Mouse (Mus musculus): ENCODE measurements at regions not wholly inside any gene's neighbourhood (a gene's known extent, or its start where the extent isn't known, plus 50 kb on each side); places are given as distances from the start of the nearest gene placed in this dataset.

DNA sequence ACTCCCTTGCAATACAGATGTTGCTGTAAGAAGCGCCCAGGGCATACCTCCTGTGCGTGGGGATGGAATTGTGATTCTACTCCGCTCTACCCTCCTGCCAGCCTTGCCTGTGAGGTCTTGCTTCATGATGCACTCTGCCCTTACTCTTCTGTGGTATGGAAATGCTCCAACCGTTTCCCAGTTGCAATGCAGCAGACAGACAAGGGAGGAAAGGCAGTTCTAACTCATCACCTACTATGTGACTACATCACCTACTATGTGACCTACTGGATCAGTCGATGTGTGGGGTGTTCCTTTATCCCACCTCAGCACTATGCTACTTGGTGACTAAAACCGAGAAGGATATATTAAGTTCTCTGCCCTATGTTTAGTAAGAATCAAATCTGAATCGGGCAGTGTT, 269.1 kb downstream of the Tcf7l2 start:
- H3K4me2 ChIP-seq (ENCODE audit: low read depth, low read length), result no peak overlapping the region
- H3K9me3 ChIP-seq (replicated peaks; ENCODE audit: control insufficient read depth, low read length), result no peaks in the 10 kb centered on the region
- H3K36me3 ChIP-seq (ENCODE audit: control insufficient read depth, insufficient read depth), result no peaks in the 10 kb centered on the region
- H3K27ac ChIP-seq (ENCODE audit: low read length), result no peak overlapping the region
- WGBS, result 83% methylated on average over 7 of the region's 7 CpGs
- no peaks in the 10 kb centered on the region for H3K4me1 ChIP-seq (ENCODE audit: control insufficient read depth, insufficient read depth, low read length)
- H3K9ac ChIP-seq (ENCODE audit: low read length), result no peak overlapping the region
- no peak overlapping the region for H3K4me3 ChIP-seq (ENCODE audit: low read length)
- no peak for ATAC-seq (replicated peaks; ENCODE audit: extremely low read depth, insufficient read depth, low FRiP score)
- no peaks in the 10 kb centered on the region for H3K27me3 ChIP-seq (ENCODE audit: control insufficient read depth, insufficient read depth, low read length)

DNA sequence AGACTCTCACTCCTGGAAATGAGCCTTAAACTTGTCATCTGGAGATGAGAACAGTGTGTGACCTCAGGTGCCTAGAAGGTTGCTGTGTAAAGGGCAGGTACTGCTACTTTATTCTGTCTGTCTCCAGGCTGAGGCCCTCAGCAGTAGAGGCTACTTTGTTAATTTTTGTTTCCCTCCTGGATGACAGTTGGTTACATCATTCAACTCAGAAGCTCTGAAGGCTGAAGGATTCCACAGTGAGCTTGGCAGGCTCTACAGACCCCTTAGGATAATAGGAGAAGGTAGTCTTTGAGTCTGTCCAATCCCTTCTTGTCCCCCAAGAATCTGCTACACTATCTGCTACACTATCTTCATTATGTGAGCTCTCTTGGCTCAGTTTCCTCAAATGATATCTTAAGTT, 269.7 kb downstream of the Tcf7l2 start:
- Histone ChIP-seq H3K9me3 (replicated peaks; ENCODE audit: control insufficient read depth, low read length) (no peaks in the 10 kb centered on the region), H3K4me2 (ENCODE audit: low read depth, low read length) (no peak overlapping the region), H3K9ac (ENCODE audit: low read length) (no peak overlapping the region), H3K36me3 (ENCODE audit: control insufficient read depth, insufficient read depth) (no peaks in the 10 kb centered on the region), H3K4me1 (ENCODE audit: control insufficient read depth, insufficient read depth, low read length) (no peaks in the 10 kb centered on the region), H3K27ac (ENCODE audit: low read length) (no peak overlapping the region), H3K4me3 (ENCODE audit: low read length) (no peak overlapping the region), H3K27me3 (ENCODE audit: control insufficient read depth, insufficient read depth, low read length) (no peaks in the 10 kb centered on the region)
- no peak for ATAC-seq (replicated peaks; ENCODE audit: extremely low read depth, insufficient read depth, low FRiP score)

DNA sequence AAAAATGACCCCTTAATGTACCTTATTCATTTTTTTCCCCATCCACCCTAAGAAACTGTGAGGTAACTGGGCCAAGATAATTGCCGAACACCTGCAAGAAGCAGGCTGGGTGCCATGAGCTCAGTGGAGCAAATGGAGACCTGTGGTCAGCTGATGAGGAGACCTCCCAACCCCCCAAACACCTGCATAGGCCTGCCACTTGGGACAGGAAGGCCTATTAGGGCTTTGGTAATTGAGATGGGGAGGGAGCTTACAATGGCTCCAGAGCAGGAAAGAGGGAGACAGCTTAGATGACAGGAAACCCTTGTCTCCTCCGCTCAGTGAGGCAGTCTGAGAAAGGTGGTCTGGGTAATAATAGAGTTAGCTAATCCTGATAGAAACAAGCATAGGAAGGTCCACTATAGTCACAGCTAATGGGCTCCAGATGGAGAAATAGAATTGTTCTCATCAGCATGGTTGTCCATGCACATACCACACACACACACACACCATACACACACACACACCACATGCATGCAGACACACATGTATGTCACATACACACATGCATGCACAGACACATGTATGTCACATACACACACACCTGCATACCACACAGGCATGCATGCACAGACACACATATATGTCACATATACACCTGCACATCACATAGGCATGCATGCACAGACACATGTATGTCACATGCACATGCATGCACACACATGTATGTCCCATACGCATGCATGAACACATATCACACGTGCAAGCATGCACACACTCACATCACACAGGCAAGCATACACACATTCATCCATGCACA, 270.2 kb upstream of the Habp2 start:
- no peak overlapping the region for H3K4me2 ChIP-seq (ENCODE audit: low read depth, low read length)
- 70% methylated on average over 4 of the region's 4 CpGs for WGBS
- no peaks in the 10 kb centered on the region for H3K36me3 ChIP-seq (ENCODE audit: control insufficient read depth, insufficient read depth)
- no peaks in the 10 kb centered on the region for H3K4me1 ChIP-seq (ENCODE audit: control insufficient read depth, insufficient read depth, low read length)
- H3K27me3 ChIP-seq (ENCODE audit: control insufficient read depth, insufficient read depth, low read length), result no peaks in the 10 kb centered on the region
- no peak overlapping the region for H3K27ac ChIP-seq (ENCODE audit: low read length)
- no peaks in the 10 kb centered on the region for H3K9me3 ChIP-seq (replicated peaks; ENCODE audit: control insufficient read depth, low read length)
- no peak overlapping the region for H3K9ac ChIP-seq (ENCODE audit: low read length)
- H3K4me3 ChIP-seq (ENCODE audit: low read length), result no peak overlapping the region
- no peak for ATAC-seq (replicated peaks; ENCODE audit: extremely low read depth, insufficient read depth, low FRiP score)

DNA sequence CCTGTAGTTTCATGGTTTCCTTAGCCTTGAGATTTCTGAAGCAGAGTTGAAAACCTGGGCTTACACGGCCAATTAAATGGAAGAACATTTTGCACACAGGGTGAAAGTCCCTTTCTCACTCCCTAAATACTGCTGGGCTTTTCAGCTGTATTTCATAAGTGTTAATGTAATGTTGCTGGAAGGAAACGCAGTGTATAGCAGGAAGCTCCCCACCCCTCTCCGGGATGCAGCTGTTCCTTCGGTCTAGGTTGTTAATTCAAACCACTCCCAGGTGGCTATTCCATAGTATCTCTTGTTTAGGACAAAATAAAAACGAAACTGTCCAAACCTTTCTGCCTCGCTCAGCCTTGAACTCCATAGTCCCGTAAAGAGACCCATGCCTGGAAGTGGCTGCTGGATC, 269.4 kb upstream of the Habp2 start:
- H3K4me2 ChIP-seq (ENCODE audit: low read depth, low read length), result peak overlapping the region; percentile 16; the same call in 1 of the 2 replicates
- no peaks in the 10 kb centered on the region for H3K36me3 ChIP-seq (ENCODE audit: control insufficient read depth, insufficient read depth)
- WGBS, result 69% methylated on average over 7 of the region's 7 CpGs
- no peak for ATAC-seq (replicated peaks; ENCODE audit: extremely low read depth, insufficient read depth, low FRiP score)
- H3K9ac ChIP-seq (ENCODE audit: low read length), result no peak overlapping the region
- no peak overlapping the region for H3K27ac ChIP-seq (ENCODE audit: low read length)
- no peaks in the 10 kb centered on the region for H3K9me3 ChIP-seq (replicated peaks; ENCODE audit: control insufficient read depth, low read length)
- H3K27me3 ChIP-seq (ENCODE audit: control insufficient read depth, insufficient read depth, low read length), result no peaks in the 10 kb centered on the region
- no peaks in the 10 kb centered on the region for H3K4me1 ChIP-seq (ENCODE audit: control insufficient read depth, insufficient read depth, low read length)
- no peak overlapping the region for H3K4me3 ChIP-seq (ENCODE audit: low read length)

DNA sequence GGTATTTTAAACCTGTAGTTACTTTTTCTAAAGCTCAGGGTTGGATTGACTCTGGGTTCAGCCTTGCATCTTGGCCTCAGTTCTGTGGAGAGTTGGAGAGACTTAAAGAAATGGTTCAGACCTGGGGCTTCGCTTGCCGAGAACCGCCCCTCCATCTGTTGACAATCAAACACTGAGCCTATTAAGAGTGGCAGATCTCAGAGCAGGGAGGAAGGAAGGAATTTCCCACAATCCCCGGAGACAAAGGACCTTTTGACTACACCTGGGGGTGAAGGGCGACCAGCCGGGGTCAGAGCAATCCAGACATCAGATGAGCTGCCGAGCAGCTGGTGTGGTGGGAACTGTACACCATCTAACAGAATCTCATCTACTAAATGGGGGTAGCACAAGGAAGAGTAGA, 267.8 kb upstream of the Habp2 start:
- no peak for ATAC-seq (replicated peaks; ENCODE audit: extremely low read depth, insufficient read depth, low FRiP score)

DNA sequence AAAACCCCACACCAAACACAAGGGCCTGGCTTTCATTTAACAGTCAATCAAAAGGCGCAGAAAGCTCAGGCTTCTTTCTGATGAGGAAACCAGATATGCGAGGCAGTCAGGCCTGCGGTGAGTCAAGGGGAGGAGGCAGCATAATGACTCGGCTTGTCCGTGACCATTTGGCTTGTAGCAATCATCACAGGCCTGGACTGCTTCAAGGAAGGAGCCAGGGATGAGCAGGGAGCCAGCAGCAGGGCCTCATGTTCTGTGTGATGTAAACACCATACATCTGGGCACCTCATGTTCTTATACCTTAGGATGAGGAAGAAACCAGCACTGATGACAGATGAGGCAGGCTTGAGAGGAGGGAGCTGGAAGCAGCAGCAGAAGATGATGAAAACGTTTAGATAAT, 264.6 kb upstream of the Habp2 start:
- ATAC-seq (replicated peaks; ENCODE audit: extremely low read depth, insufficient read depth, low FRiP score), result peak; percentile 32; the same call in 1 of the 2 replicates

More for the DNA sequence above, 267.8 kb upstream of the Habp2 start:
- Histone ChIP-seq H3K4me1 (ENCODE audit: control insufficient read depth, insufficient read depth, low read length) (no peaks in the 10 kb centered on the region), H3K36me3 (ENCODE audit: control insufficient read depth, insufficient read depth) (no peaks in the 10 kb centered on the region), H3K27me3 (ENCODE audit: control insufficient read depth, insufficient read depth, low read length) (no peaks in the 10 kb centered on the region), H3K4me3 (ENCODE audit: low read length) (no peak overlapping the region), H3K9ac (ENCODE audit: low read length) (no peak overlapping the region), H3K4me2 (ENCODE audit: low read depth, low read length) (no peak overlapping the region), H3K9me3 (replicated peaks; ENCODE audit: control insufficient read depth, low read length) (no peaks in the 10 kb centered on the region), H3K27ac (ENCODE audit: low read length) (no peak overlapping the region)
- 59% methylated on average over 7 of the region's 7 CpGs for WGBS

DNA sequence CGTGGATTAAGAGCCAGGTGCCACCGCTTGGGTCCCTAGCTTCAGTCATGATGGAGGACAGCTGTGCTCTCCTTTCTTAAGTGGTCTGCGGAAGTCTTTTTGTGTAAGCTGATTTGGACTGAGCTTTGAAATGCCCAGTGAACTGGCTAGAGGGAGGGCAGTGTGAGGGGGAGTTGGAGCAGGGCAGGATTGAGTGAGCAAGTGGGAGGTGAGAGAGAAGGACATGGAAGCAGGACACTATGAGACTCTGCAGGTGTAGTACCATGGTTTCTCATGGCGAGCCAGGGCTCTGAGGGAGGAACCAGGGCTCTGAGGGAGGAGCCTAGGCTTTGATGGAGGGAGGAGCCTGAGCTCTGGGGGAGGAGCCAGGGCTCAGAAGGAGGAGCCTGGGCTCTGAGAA, 262.3 kb upstream of the Habp2 start:
- H3K4me1 ChIP-seq (ENCODE audit: control insufficient read depth, insufficient read depth, low read length), result no peaks in the 10 kb centered on the region
- no peak for ATAC-seq (replicated peaks; ENCODE audit: extremely low read depth, insufficient read depth, low FRiP score)
- no peaks in the 10 kb centered on the region for H3K36me3 ChIP-seq (ENCODE audit: control insufficient read depth, insufficient read depth)
- H3K9me3 ChIP-seq (replicated peaks; ENCODE audit: control insufficient read depth, low read length), result peaks cover 8% of the 10 kb centered on the region; the same call in 1 of the 2 replicates
- H3K4me3 ChIP-seq (ENCODE audit: low read length), result no peak overlapping the region
- H3K27ac ChIP-seq (ENCODE audit: low read length), result no peak overlapping the region
- WGBS, result 76% methylated on average over 4 of the region's 4 CpGs
- H3K4me2 ChIP-seq (ENCODE audit: low read depth, low read length), result no peak overlapping the region
- no peak overlapping the region for H3K9ac ChIP-seq (ENCODE audit: low read length)
- no peaks in the 10 kb centered on the region for H3K27me3 ChIP-seq (ENCODE audit: control insufficient read depth, insufficient read depth, low read length)

More for the DNA sequence above, 264.6 kb upstream of the Habp2 start:
- Histone ChIP-seq H3K4me3 (ENCODE audit: low read length) (no peak overlapping the region), H3K36me3 (ENCODE audit: control insufficient read depth, insufficient read depth) (no peaks in the 10 kb centered on the region), H3K9ac (ENCODE audit: low read length) (no peak overlapping the region), H3K9me3 (replicated peaks; ENCODE audit: control insufficient read depth, low read length) (peaks cover 5% of the 10 kb centered on the region; the same call in 1 of the 2 replicates), H3K4me2 (ENCODE audit: low read depth, low read length) (no peak overlapping the region), H3K4me1 (ENCODE audit: control insufficient read depth, insufficient read depth, low read length) (no peaks in the 10 kb centered on the region), H3K27me3 (ENCODE audit: control insufficient read depth, insufficient read depth, low read length) (no peaks in the 10 kb centered on the region), H3K27ac (ENCODE audit: low read length) (no peak overlapping the region)
- 30% methylated on average over 6 of the region's 6 CpGs for WGBS

DNA sequence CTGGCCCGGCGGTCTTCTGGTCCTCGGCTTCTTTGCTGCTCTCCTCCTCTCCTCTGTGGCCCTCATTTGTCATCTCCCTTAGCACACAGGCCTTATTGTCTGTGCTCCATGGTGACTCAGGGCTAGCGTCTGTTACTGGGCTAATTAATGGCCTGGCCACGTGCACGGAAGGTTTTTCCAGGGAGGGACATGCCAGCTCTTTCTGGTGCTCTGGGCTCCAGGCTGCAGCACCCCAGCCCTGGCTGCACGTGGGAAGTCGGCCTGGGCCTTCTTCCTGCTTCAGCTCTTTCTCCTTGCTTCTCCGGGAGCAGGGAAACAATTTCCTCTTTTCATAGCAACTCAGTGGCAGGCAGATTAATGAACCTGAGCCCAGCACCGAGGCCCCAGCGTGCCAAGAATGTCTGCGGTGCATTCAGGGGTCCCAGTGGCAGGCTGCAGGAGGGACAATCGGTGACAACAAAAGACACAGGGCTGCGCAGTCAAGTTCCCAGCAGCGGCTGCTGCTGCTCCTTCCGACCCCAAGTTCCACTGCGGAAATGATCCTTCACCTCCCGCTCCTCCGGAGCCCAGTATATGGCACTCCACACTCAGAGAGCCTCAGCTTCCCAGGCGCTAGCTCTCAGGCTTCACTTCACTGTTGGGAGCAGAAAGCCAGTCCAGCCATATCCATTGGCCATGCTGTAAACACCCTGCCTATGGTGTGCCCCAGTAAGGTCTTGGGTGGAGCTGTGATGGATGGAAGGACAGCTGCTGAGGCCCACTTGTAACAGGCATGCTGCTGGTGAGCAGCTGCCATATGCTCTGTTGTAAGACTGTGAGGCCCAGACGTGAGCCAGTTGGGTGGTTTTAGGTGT, 257.3 kb upstream of the Habp2 start:
- Histone ChIP-seq H3K27me3 (ENCODE audit: control insufficient read depth, insufficient read depth, low read length) (no peaks in the 10 kb centered on the region), H3K4me2 (ENCODE audit: low read depth, low read length) (no peak overlapping the region)

DNA sequence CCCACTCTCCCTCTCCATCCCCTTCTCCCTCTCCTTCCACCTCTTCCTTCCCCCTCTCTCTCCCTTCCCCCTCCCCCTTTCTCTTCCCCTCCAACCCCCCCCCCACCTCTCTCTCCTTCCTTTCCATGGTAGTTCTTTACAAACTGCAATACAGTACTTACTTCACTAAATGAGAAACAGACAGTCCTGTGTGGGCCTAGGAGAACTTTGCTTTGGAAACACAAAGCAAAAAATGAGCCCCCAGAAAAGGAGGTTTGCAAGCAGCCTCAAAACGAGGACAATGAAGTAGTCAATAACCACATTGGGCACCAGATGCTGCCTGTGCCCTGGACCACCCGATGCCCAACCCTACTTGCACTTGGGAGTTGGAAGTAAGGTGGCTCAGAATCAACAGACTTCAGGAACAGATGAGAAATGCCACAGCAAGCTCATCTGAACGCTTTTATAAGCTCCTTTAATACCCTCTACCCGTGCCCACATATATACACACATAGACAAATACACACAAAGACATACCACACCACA, 256.5 kb upstream of the Habp2 start:
- Histone ChIP-seq H3K4me3 (ENCODE audit: low read length) (no peak overlapping the region), H3K4me2 (ENCODE audit: low read depth, low read length) (no peak overlapping the region), H3K9ac (ENCODE audit: low read length) (no peak overlapping the region), H3K27me3 (ENCODE audit: control insufficient read depth, insufficient read depth, low read length) (no peaks in the 10 kb centered on the region), H3K36me3 (ENCODE audit: control insufficient read depth, insufficient read depth) (no peaks in the 10 kb centered on the region), H3K4me1 (ENCODE audit: control insufficient read depth, insufficient read depth, low read length) (no peaks in the 10 kb centered on the region), H3K27ac (ENCODE audit: low read length) (no peak overlapping the region), H3K9me3 (replicated peaks; ENCODE audit: control insufficient read depth, low read length) (peaks cover 8% of the 10 kb centered on the region; the same call in 1 of the 2 replicates)
- WGBS, result 79% methylated on average over 4 of the region's 4 CpGs
- no peak for ATAC-seq (replicated peaks; ENCODE audit: extremely low read depth, insufficient read depth, low FRiP score)

More for the DNA sequence above, 257.3 kb upstream of the Habp2 start:
- peaks cover 8% of the 10 kb centered on the region; the same call in 1 of the 2 replicates for H3K9me3 ChIP-seq (replicated peaks; ENCODE audit: control insufficient read depth, low read length)
- no peak overlapping the region for H3K9ac ChIP-seq (ENCODE audit: low read length)
- H3K27ac ChIP-seq (ENCODE audit: low read length), result peak overlapping the region; percentile 55
- WGBS, result 40% methylated on average over 21 of the region's 21 CpGs
- ATAC-seq (replicated peaks; ENCODE audit: extremely low read depth, insufficient read depth, low FRiP score), result no peak
- H3K4me3 ChIP-seq (ENCODE audit: low read length), result no peak overlapping the region
- no peaks in the 10 kb centered on the region for H3K4me1 ChIP-seq (ENCODE audit: control insufficient read depth, insufficient read depth, low read length)
- H3K36me3 ChIP-seq (ENCODE audit: control insufficient read depth, insufficient read depth), result no peaks in the 10 kb centered on the region
